Mouse (Mus musculus) embryonic facial prominence, embryonic 11.5 days (tissue): ENCODE data around the gene Slc18a2. TPM values are rescaled to one million over a fixed set of nuclear protein-coding genes. Genes with fewer than 3 reads are reported as not detected.

Source experiments
- ATAC-seq: fragments of 200-750 bp; cut with Nextera tagmentation; replicated peaks from 2 replicates; pipeline ENCODE4 v1.8.0; 2017; ENCODE audit warnings: low read depth; ENCODE audit not compliant: insufficient number of reproducible peaks, low FRiP score, low TSS enrichment
- DNase-seq: peaks from one replicate; pipeline ENCODE4 v3.0.0-alpha.2; 2015; ENCODE audit warnings: low spot score
- H3K27ac ChIP-seq: fragments of 300-500 bp; sonication (generic); replicated peaks from 2 replicates; pipeline ENCODE4 v1.5.1; 2014; ENCODE audit warnings: mild to moderate bottlenecking, low read depth, low read length, control low read depth
- H3K27me3 ChIP-seq: fragments of 300-500 bp; sonication (generic); 2 replicates; pipeline ENCODE4 v1.6.1; 2014; ENCODE audit warnings: mild to moderate bottlenecking, low read length, moderate library complexity, mixed read lengths; ENCODE audit not compliant: control insufficient read depth, insufficient read depth
- H3K36me3 ChIP-seq: fragments of 300-500 bp; sonication (generic); replicated peaks from 2 replicates; pipeline ENCODE4 v1.6.1; 2014; ENCODE audit warnings: low read depth, mild to moderate bottlenecking, low read length, moderate library complexity, mixed read lengths; ENCODE audit not compliant: control insufficient read depth, insufficient read depth
- H3K4me1 ChIP-seq: fragments of 300-500 bp; sonication (generic); 2 replicates; pipeline ENCODE4 v1.6.1; 2014; ENCODE audit warnings: low read length, mixed read lengths; ENCODE audit not compliant: control insufficient read depth, insufficient read depth
- H3K4me2 ChIP-seq: fragments of 300-500 bp; sonication (generic); 2 replicates; pipeline ENCODE4 v1.6.1; 2014; ENCODE audit warnings: low read depth, mild to moderate bottlenecking, control low read depth, low read length, moderate library complexity
- H3K4me3 ChIP-seq: fragments of 300-500 bp; sonication (generic); 2 replicates; pipeline ENCODE4 v1.5.1; 2014; ENCODE audit warnings: low read depth, low read length, control low read depth
- H3K9ac ChIP-seq: fragments of 300-500 bp; sonication (generic); replicated peaks from 2 replicates; pipeline ENCODE4 v1.6.1; 2014; ENCODE audit warnings: mild to moderate bottlenecking, control low read depth, low read length
- H3K9me3 ChIP-seq: fragments of 300-500 bp; sonication (generic); replicated peaks from 2 replicates; pipeline ENCODE4 v1.6.1; 2016; ENCODE audit warnings: mild to moderate bottlenecking, low read length, inconsistent platforms, mixed read lengths; ENCODE audit not compliant: control insufficient read depth
- WGBS: fragments of 180-500 bp; shearing (Covaris S2); extraction: QIAGEN DNeasy Blood & Tissue Kit; methylation state at CpG from one replicate; pipeline ENCODE4 v1.1.7; 2014; 5-methylcytosine and 5-hydroxymethylcytosine counted together
- polyA plus RNA-seq: library from polyadenylated mRNA; unstranded; fragments of >200 nt; fragmentation: Nextera tagmentation; extraction: Ambion mirVana; gene quantifications from 2 replicates; pipeline ENCODE4 v1.2.1, GENCODE M21; 2014

Slc18a2 gene
- polyA plus RNA-seq, 1 experiment from 2014 or later, result 14.0 TPM

- 64% methylated on average over 3 of the region's 3 CpGs for WGBS
- ATAC-seq (no peak), DNase-seq (no peak)
- Histone ChIP-seq H3K36me3 (no peaks in the 10 kb centered on the region), H3K27ac (no peak overlapping the region), H3K9ac (no peak overlapping the region), H3K27me3 (no peaks in the 10 kb centered on the region), H3K9me3 (no peaks in the 10 kb centered on the region), H3K4me2 (no peak overlapping the region), H3K4me1 (no peaks in the 10 kb centered on the region), H3K4me3 (no peak overlapping the region)
Measured at GRCm38 (mm10) chr19:59238630-59239029, 22.1 kb upstream of the Slc18a2 start.

DNA sequence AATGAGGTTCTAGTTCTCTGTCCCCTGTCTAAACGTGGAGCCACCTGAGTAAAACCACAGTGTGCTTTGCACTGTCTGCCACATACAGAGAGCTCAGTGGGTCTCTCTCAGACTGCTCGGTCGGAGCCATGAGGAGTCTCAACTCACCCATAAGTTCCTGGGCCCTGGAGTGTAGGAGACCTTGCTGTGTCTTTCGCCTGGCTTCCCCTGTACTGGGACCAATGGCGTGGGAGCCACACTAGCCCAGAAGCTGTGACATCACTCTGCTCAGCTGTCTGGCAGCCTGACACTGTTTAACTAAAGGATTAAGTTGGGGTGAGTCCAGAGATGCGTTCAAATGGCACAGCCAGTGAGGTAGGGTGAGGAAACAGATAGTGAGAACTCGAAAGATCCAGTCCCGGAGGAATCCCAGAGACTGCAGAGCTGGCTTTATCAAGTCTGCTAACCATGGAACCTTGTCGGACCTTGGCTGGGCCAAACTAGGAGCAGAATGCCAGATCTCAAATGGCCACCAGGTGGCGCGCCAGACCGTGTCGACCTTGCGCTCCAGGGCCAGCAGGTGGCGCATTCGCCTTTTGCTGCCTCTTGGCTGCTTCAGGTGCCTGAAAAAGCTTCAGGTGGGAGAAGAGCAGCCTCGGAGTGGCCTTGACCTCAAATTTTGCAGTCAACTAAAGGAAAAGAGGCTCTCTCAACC is 21.4 kb upstream of the Slc18a2 start:
- no peaks in the 10 kb centered on the region for H3K36me3 ChIP-seq
- no peaks in the 10 kb centered on the region for H3K9me3 ChIP-seq
- no peaks in the 10 kb centered on the region for H3K27me3 ChIP-seq
- peak; percentile 85 for DNase-seq
- no peak overlapping the region for H3K27ac ChIP-seq
- WGBS, result 26% methylated on average over 17 of the region's 17 CpGs
- peak; percentile 51 for ATAC-seq
- no peak overlapping the region for H3K9ac ChIP-seq
- H3K4me2 ChIP-seq, result no peak overlapping the region
- H3K4me3 ChIP-seq, result no peak overlapping the region
- no peaks in the 10 kb centered on the region for H3K4me1 ChIP-seq

DNA sequence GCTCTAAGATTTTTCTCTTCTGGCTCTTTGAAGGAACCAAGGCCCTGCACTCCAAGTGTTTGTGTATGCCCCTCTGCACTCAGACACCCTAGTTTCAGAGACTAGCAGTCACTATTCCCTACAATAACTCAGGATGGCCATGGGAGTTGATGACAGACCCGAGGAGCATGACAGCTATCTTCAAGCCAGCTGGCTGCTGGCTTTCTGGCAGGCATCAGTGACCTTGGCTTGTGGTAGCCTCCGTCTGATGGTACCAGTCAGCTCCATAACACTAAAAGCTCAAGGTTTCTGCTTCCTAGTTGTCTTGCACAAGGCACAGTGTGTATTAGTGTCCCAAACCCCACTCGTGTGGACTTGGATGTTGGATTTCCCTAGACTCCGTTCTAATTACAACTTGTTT is 18.7 kb upstream of the Slc18a2 start:
- H3K9me3 ChIP-seq, result no peaks in the 10 kb centered on the region
- no peaks in the 10 kb centered on the region for H3K36me3 ChIP-seq
- no peaks in the 10 kb centered on the region for H3K27me3 ChIP-seq
- H3K4me2 ChIP-seq, result no peak overlapping the region
- no peak overlapping the region for H3K9ac ChIP-seq
- H3K4me1 ChIP-seq, result no peaks in the 10 kb centered on the region
- no peak for ATAC-seq
- WGBS, result 85% methylated on average over 4 of the region's 4 CpGs
- no peak for DNase-seq
- H3K4me3 ChIP-seq, result no peak overlapping the region
- H3K27ac ChIP-seq, result no peak overlapping the region

- no peak overlapping the region for H3K9ac ChIP-seq
- WGBS, result 69% methylated on average over 2 of the region's 2 CpGs
- H3K36me3 ChIP-seq, result no peaks in the 10 kb centered on the region
Measured at GRCm38 (mm10) chr19:59243057-59243456, 17.6 kb upstream of the Slc18a2 start.

GRCm38 (mm10) chr19:59248144-59248543 is 12.6 kb upstream of the Slc18a2 start:
- Histone ChIP-seq H3K36me3 (no peaks in the 10 kb centered on the region), H3K4me1 (no peaks in the 10 kb centered on the region)
- ATAC-seq, result no peak

More at GRCm38 (mm10) chr19:59243057-59243456, 17.6 kb upstream of the Slc18a2 start:
- Histone ChIP-seq H3K4me2 (no peak overlapping the region), H3K9me3 (no peaks in the 10 kb centered on the region), H3K4me1 (no peaks in the 10 kb centered on the region), H3K27ac (no peak overlapping the region), H3K27me3 (no peaks in the 10 kb centered on the region), H3K4me3 (no peak overlapping the region)
- DNase-seq (no peak), ATAC-seq (no peak)

GRCm38 (mm10) chr19:59248553-59249286 is 12.0 kb upstream of the Slc18a2 start:
- no peak for ATAC-seq
- 76% methylated on average over 11 of the region's 11 CpGs for WGBS
- H3K9me3 ChIP-seq, result no peaks in the 10 kb centered on the region
- H3K4me2 ChIP-seq, result no peak overlapping the region
- no peak overlapping the region for H3K9ac ChIP-seq
- H3K27ac ChIP-seq, result no peak overlapping the region
- no peaks in the 10 kb centered on the region for H3K4me1 ChIP-seq
- no peaks in the 10 kb centered on the region for H3K36me3 ChIP-seq
- H3K27me3 ChIP-seq, result no peaks in the 10 kb centered on the region
- no peak overlapping the region for H3K4me3 ChIP-seq
- DNase-seq, result no peak

More at GRCm38 (mm10) chr19:59248144-59248543, 12.6 kb upstream of the Slc18a2 start:
- no peak overlapping the region for H3K4me2 ChIP-seq
- H3K9ac ChIP-seq, result no peak overlapping the region
- 84% methylated on average over 4 of the region's 4 CpGs for WGBS
- no peak overlapping the region for H3K4me3 ChIP-seq
- no peaks in the 10 kb centered on the region for H3K9me3 ChIP-seq
- no peak for DNase-seq
- no peak overlapping the region for H3K27ac ChIP-seq
- H3K27me3 ChIP-seq, result no peaks in the 10 kb centered on the region

DNA sequence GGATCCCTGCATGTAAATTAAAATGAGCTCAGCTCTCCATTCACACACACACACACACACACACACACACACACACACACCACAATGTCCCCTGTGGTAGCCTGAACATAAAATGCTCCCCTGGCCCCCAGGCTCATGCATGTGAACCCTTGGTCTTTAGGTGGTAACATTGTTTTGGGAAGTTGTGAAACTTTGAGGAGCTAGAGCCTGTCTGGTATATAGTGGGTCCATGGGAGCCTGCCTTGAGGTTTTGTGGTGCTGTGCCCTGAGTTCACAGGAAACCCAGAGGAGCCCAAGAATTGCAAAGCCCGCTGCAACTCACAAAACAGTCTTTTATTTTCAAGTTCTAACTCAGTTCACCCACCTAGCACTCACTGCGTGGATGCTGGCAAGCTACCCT is 8.0 kb upstream of the Slc18a2 start:
- no peaks in the 10 kb centered on the region for H3K36me3 ChIP-seq
- H3K27ac ChIP-seq, result no peak overlapping the region
- H3K9ac ChIP-seq, result no peak overlapping the region
- no peaks in the 10 kb centered on the region for H3K4me1 ChIP-seq
- H3K4me3 ChIP-seq, result no peak overlapping the region
- DNase-seq (no peak), ATAC-seq (no peak)
- no peaks in the 10 kb centered on the region for H3K9me3 ChIP-seq
- H3K4me2 ChIP-seq, result no peak overlapping the region
- 64% methylated on average over 2 of the region's 2 CpGs for WGBS
- H3K27me3 ChIP-seq, result no peaks in the 10 kb centered on the region

DNA sequence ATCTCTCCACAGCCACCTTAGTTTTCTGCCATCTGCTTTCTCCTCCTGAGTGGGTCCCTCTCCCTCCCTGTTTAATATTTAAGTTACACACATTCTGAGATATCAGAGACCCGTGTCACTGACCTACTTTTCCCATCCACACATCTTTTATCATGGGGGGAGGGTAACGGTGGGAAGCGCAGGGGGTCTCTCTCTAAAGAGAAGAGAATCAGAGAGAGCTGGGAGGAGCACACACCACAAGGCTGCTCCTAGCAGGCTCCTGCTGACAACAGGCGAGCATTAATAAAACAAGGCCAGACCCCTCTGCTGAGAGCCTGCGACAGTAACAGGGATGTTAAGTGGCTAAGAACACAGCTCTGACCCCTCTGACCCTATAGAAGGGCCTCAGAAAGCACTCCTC is 1.1 kb upstream of the Slc18a2 start:
- 33% methylated on average over 5 of the region's 5 CpGs for WGBS
- ATAC-seq (no peak), DNase-seq (no peak)
- H3K36me3 ChIP-seq, result no peaks in the 10 kb centered on the region
- H3K4me2 ChIP-seq, result no peak overlapping the region
- no peak overlapping the region for H3K4me3 ChIP-seq
- H3K27me3 ChIP-seq, result peaks cover 4% of the 10 kb centered on the region
- no peaks in the 10 kb centered on the region for H3K9me3 ChIP-seq
- peaks cover 2% of the 10 kb centered on the region; the same call in 1 of the 2 replicates for H3K4me1 ChIP-seq
- H3K9ac ChIP-seq, result no peak overlapping the region
- H3K27ac ChIP-seq, result no peak overlapping the region
